Mouse (Mus musculus): ENCODE data around the gene Clasp1. TPM values are rescaled to one million over a fixed set of nuclear protein-coding genes. Genes with fewer than 3 reads are reported as not detected.
A peak's percentile ranks its signal among the peaks of the same experiment; 100 is the strongest.

The Clasp1 gene
- polyA plus RNA-seq, 1 experiment from 2014 or later: 14.8 TPM

GRCm38 (mm10) chr1:118627781-118628464, 239.1 kb downstream of the Clasp1 start, which contains the start of gene Tfcp2l1:
TSS of gene Tfcp2l1 (plus strand) at chr1:118627945.
- H3K27ac ChIP-seq (ENCODE audit: low read length): peak within 1 kb of the TSS; percentile 59
- WGBS: 2% methylated on average over 42 of the region's 48 CpGs

GRCm38 (mm10) chr1:118633415-118633980, 244.6 kb downstream of the Clasp1 start:
- Histone ChIP-seq H3K4me2 (replicated peaks; ENCODE audit: low read depth, low read length) (no peak overlapping the region), H3K36me3 (ENCODE audit: insufficient read depth, low read length) (no peaks in the 10 kb centered on the region), H3K9ac (replicated peaks; ENCODE audit: low read depth) (no peak overlapping the region), H3K27ac (ENCODE audit: low read length) (no peak overlapping the region), H3K27me3 (replicated peaks; ENCODE audit: insufficient read depth, low read length) (no peaks in the 10 kb centered on the region), H3K9me3 (ENCODE audit: low read length) (no peaks in the 10 kb centered on the region), H3K4me1 (ENCODE audit: insufficient read depth, low read depth, low read length) (no peaks in the 10 kb centered on the region), H3K4me3 (ENCODE audit: low read depth, low read length) (no peak overlapping the region)
- DNase-seq (ENCODE audit: low spot score): no peak
- TF ChIP-seq CTCF (IDR thresholded peaks at IDR 0.05) (no peak), EP300 (IDR thresholded peaks at IDR 0.05) (no peak)
- 82% methylated on average over 4 of the region's 4 CpGs for WGBS
- ATAC-seq: no peak

More at GRCm38 (mm10) chr1:118627781-118628464, 239.1 kb downstream of the Clasp1 start, which contains the start of gene Tfcp2l1:
- H3K4me1 ChIP-seq (ENCODE audit: insufficient read depth, low read depth, low read length): no peaks in the 10 kb centered on the region
- no peaks in the 10 kb centered on the region for H3K9me3 ChIP-seq (ENCODE audit: low read length)
- peak within 1 kb of the TSS; percentile 34 for H3K9ac ChIP-seq (replicated peaks; ENCODE audit: low read depth)
- no peaks in the 10 kb centered on the region for H3K36me3 ChIP-seq (ENCODE audit: insufficient read depth, low read length)
- peak within 1 kb of the TSS; percentile 75 for H3K4me2 ChIP-seq (replicated peaks; ENCODE audit: low read depth, low read length)
- ATAC-seq (peak; percentile 97), DNase-seq (ENCODE audit: low spot score) (peak; percentile 84)
- peaks cover 8% of the 10 kb centered on the region; the same call in 1 of the 2 replicates for H3K27me3 ChIP-seq (replicated peaks; ENCODE audit: insufficient read depth, low read length)
- H3K4me3 ChIP-seq (ENCODE audit: low read depth, low read length): peak within 1 kb of the TSS; percentile 54
- TF ChIP-seq EP300 (IDR thresholded peaks at IDR 0.05) (no peak), CTCF (IDR thresholded peaks at IDR 0.05) (peak; percentile 62)

DNA sequence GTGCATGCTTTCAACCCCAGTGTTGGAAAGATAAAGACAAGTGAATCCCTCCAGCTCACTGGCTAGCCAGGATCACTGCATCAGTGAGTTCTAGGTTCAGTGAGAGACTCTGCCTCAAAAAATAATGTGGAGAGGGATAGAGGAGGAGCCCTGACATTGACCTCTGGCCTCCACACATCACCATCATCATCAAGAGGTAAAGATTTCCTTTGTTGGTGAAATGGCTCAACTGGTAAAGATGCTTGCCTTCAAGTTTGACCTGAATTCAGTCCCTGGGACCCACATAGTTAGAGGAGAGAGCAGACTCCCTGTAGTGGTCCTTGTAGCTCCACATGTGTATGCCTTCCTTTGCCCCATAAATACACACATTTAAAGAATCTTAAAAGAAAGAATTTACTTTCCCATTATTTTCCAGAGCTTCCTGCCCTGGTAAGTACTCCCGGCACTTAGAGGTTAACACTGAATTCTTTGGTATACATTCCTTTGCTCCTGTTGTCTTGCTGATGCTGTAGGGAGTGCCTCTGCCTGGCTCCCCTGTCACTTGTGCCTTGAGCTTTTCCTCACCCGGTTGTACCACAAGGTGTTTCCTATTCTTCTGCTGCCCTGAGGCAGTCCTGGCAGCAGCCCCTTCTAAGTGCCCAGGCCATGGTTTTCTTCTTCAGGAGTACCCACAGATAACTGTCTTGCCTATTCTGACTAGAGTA, 253.6 kb downstream of the Clasp1 start:
- DNase-seq (ENCODE audit: low spot score): no peak
- 59% methylated on average over 2 of the region's 2 CpGs for WGBS
- H3K4me1 ChIP-seq (ENCODE audit: insufficient read depth, low read depth, low read length): peaks cover 13% of the 10 kb centered on the region; the same call in 1 of the 2 replicates
- no peak overlapping the region for H3K9ac ChIP-seq (replicated peaks; ENCODE audit: low read depth)
- ATAC-seq: no peak
- H3K4me3 ChIP-seq (ENCODE audit: low read depth, low read length): no peak overlapping the region
- H3K9me3 ChIP-seq (ENCODE audit: low read length): no peaks in the 10 kb centered on the region
- no peaks in the 10 kb centered on the region for H3K27me3 ChIP-seq (replicated peaks; ENCODE audit: insufficient read depth, low read length)
- no peaks in the 10 kb centered on the region for H3K36me3 ChIP-seq (ENCODE audit: insufficient read depth, low read length)
- peak overlapping the region; percentile 52; the same call in 1 of the 2 replicates for H3K27ac ChIP-seq (ENCODE audit: low read length)
- TF ChIP-seq EP300 (IDR thresholded peaks at IDR 0.05) (no peak), CTCF (IDR thresholded peaks at IDR 0.05) (no peak)
- no peak overlapping the region for H3K4me2 ChIP-seq (replicated peaks; ENCODE audit: low read depth, low read length)

- no peaks in the 10 kb centered on the region for H3K9me3 ChIP-seq (ENCODE audit: low read length)
- no peaks in the 10 kb centered on the region for H3K36me3 ChIP-seq (ENCODE audit: insufficient read depth, low read length)
- no peaks in the 10 kb centered on the region for H3K27me3 ChIP-seq (replicated peaks; ENCODE audit: insufficient read depth, low read length)
- H3K9ac ChIP-seq (replicated peaks; ENCODE audit: low read depth): no peak overlapping the region
- peaks cover 21% of the 10 kb centered on the region; the same call in 1 of the 2 replicates for H3K4me1 ChIP-seq (ENCODE audit: insufficient read depth, low read depth, low read length)
- DNase-seq (ENCODE audit: low spot score): peak; percentile 77
- peak overlapping the region; percentile 52 for H3K27ac ChIP-seq (ENCODE audit: low read length)
- ATAC-seq: peak; percentile 86
- no peak overlapping the region for H3K4me3 ChIP-seq (ENCODE audit: low read depth, low read length)
- TF ChIP-seq EP300 (IDR thresholded peaks at IDR 0.05) (peak; percentile 62), CTCF (IDR thresholded peaks at IDR 0.05) (no peak)
- 28% methylated on average over 9 of the region's 9 CpGs for whole genome bisulfite sequencing
- H3K4me2 ChIP-seq (replicated peaks; ENCODE audit: low read depth, low read length): no peak overlapping the region
Observed at GRCm38 (mm10) chr1:118643138-118643979, 254.5 kb downstream of the Clasp1 start.

GRCm38 (mm10) chr1:118645701-118646100, 256.8 kb downstream of the Clasp1 start:
- no peaks in the 10 kb centered on the region for H3K9me3 ChIP-seq (ENCODE audit: low read length)
- no peak for TF ChIP-seq CTCF (IDR thresholded peaks at IDR 0.05)
- TF ChIP-seq EP300 (IDR thresholded peaks at IDR 0.05): no peak
- DNase-seq (ENCODE audit: low spot score) (no peak), ATAC-seq (no peak)
- H3K27me3 ChIP-seq (replicated peaks; ENCODE audit: insufficient read depth, low read length): no peaks in the 10 kb centered on the region
- H3K36me3 ChIP-seq (ENCODE audit: insufficient read depth, low read length): no peaks in the 10 kb centered on the region
- WGBS: 51% methylated on average over 4 of the region's 4 CpGs
- H3K4me3 ChIP-seq (ENCODE audit: low read depth, low read length): no peak overlapping the region
- peaks cover 31% of the 10 kb centered on the region; the same call in 1 of the 2 replicates for H3K4me1 ChIP-seq (ENCODE audit: insufficient read depth, low read depth, low read length)
- H3K9ac ChIP-seq (replicated peaks; ENCODE audit: low read depth): no peak overlapping the region
- H3K4me2 ChIP-seq (replicated peaks; ENCODE audit: low read depth, low read length): no peak overlapping the region
- H3K27ac ChIP-seq (ENCODE audit: low read length): no peak overlapping the region
